In the genomic region with DNA sequence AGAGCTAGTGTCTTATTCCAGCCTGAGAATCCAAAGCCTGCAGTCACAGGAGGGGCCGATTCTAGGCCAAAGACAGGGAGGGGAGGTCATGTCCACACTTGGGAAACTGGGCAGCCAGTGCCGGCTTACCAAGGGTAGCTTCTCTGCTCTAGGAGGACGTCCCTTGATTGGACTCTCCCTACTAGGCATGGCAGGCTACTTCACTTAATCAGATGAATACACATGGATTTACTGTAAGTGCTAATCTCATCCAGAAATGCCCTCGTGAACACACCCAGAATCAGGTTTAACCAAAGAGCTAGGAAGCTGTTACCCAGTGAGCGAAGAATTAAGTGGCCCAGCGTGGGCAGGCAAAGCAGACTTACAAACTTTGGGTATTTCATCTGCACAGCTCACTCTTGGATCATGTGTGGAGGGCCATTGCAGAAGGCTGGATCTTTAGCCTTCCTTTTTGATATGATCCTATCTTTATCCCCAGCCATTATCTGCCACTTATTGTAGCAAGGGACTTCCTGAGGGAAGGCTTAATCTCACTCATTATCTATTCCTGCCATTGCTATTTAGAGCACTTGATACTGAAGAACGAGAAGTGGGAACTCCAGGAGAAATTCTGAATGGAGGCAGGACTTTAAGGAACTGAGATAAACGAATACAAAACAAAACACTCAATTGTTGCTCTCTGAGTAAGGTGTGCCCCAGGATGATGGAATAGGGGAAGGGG, we compare ENCODE assay signal across 19 mouse cellular contexts. TPM values are rescaled to one million over a fixed set of nuclear protein-coding genes. Genes with fewer than 3 reads are reported as not detected.
"Had no signal": no experiment of that assay in that cellular context is flagged by ENCODE, and none has a peak within 500 bp of the region (broad histone marks: within the 10 kb centered on the region; RNA-seq: fewer than 3 reads in every experiment).

No protein-coding gene starts in this region.

- H3K27me3 ChIP-seq: hindbrain, embryonic 15.5 days; intestine, embryonic 15.5 days; limb, embryonic 13.5 days; midbrain, embryonic 13.5 days; neural tube, embryonic 12.5 days; neural tube, embryonic 15.5 days; stomach, embryonic 15.5 days had no signal

- H3K27ac ChIP-seq: hindbrain, embryonic 15.5 days; intestine, embryonic 15.5 days; limb, embryonic 10.5 days; limb, embryonic 13.5 days; midbrain, embryonic 10.5 days; midbrain, embryonic 13.5 days; neural tube, embryonic 12.5 days; neural tube, embryonic 15.5 days; stomach, embryonic 15.5 days had no signal

- H3K36me3 ChIP-seq: hindbrain, embryonic 15.5 days; intestine, embryonic 15.5 days; limb, embryonic 10.5 days; limb, embryonic 13.5 days; midbrain, embryonic 10.5 days; midbrain, embryonic 13.5 days; neural tube, embryonic 12.5 days; neural tube, embryonic 15.5 days; stomach, embryonic 15.5 days had no signal

- H3K9ac ChIP-seq: hindbrain, embryonic 15.5 days; intestine, embryonic 15.5 days; limb, embryonic 13.5 days; midbrain, embryonic 13.5 days; neural tube, embryonic 12.5 days; neural tube, embryonic 15.5 days; stomach, embryonic 15.5 days had no signal

- H3K4me3 ChIP-seq: hindbrain, embryonic 15.5 days; intestine, embryonic 15.5 days; limb, embryonic 10.5 days; limb, embryonic 13.5 days; midbrain, embryonic 10.5 days; midbrain, embryonic 13.5 days; myocyte; neural tube, embryonic 12.5 days; neural tube, embryonic 15.5 days; stomach, embryonic 15.5 days had no signal

- H3K9me3 ChIP-seq: hindbrain, embryonic 15.5 days; intestine, embryonic 15.5 days; limb, embryonic 10.5 days; limb, embryonic 13.5 days; midbrain, embryonic 10.5 days; midbrain, embryonic 13.5 days; neural tube, embryonic 12.5 days; neural tube, embryonic 15.5 days; stomach, embryonic 15.5 days had no signal

- H3K4me1 ChIP-seq: intestine, embryonic 15.5 days; limb, embryonic 10.5 days; midbrain, embryonic 10.5 days; midbrain, embryonic 13.5 days; neural tube, embryonic 15.5 days; stomach, embryonic 15.5 days had no signal

- H3K4me2 ChIP-seq: hindbrain, embryonic 15.5 days; intestine, embryonic 15.5 days; limb, embryonic 13.5 days; midbrain, embryonic 13.5 days; neural tube, embryonic 12.5 days; neural tube, embryonic 15.5 days; stomach, embryonic 15.5 days had no signal

- ATAC-seq: intestine, embryonic 15.5 days; midbrain, embryonic 13.5 days; midbrain, embryonic 16.5 days had no signal

- DNase-seq: kidney, adult 11 months; kidney, adult 9 months; kidney, postnatal 14 days; kidney, postnatal 4 days; lung, adult 2 months; lung, postnatal 14 days; lung, postnatal 4 days; thymus, postnatal 25 days had no signal

RNA-seq across cellular contexts. Expression of gene Xylt1, which starts 28.6 kb away (rescaled TPM):
- polyA plus RNA-seq: myocyte had no signal
